Mouse (Mus musculus) E14TG2a.4 (cell line): ENCODE results near the gene Gmeb2.

Experiments
- CTCF ChIP-seq: conservative IDR thresholded peaks from 2 replicates; pipeline ENCODE4 v1.5.1; 2014; ENCODE audit warnings: low read length
- NANOG ChIP-seq: IDR thresholded peaks from 2 replicates; pipeline ENCODE4 v1.6.1; 2014; ENCODE audit warnings: borderline replicate concordance, low read length, mixed read lengths
- POU5F1 ChIP-seq: IDR thresholded peaks from 2 replicates; pipeline ENCODE4 v1.6.1; 2014; ENCODE audit warnings: low read length, borderline replicate concordance

GRCm38 (mm10) chr2:181235681-181236566, 51.9 kb downstream of the Gmeb2 start:
- TF ChIP-seq CTCF (no peak), NANOG (no peak), POU5F1 (no peak)
